Comparison of ENCODE assay signal across 13 mouse cellular contexts in the genomic region with DNA sequence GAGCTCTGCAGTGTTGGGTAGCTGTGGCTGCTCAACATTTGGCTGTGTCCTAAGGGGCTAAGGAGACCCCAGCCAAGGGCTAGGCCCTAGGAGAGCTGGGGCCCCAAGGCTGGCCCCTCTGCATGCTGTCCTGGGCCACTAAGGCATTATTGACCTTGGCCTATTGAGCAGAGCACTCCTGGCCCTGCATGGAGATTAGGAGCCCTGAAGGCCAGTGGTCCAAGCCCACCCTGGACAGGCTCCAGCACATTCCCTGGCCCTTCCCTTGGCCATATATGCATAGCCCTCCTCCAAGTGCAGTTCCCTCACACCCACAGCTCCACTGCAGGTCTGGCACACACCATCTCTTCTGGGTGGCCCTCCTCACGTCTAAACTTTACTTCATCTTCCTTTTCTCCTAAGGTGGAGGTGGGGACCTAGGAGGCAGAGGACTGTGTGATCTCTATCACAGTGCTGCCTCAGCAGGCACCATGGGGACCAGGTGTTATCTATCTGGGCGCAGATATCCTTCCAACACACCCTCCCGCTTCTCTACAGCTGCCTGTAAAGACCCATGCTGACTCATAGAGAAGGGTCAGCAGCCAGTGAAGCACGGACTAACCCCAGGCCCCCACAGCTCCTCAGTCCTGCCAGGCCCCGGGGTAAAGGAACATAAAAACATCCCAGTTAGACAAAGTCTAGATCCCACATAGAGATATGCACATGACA. TPM values are rescaled to one million over a fixed set of nuclear protein-coding genes. Genes with fewer than 3 reads are reported as not detected.
DNase-seq lines count a peak whose midpoint lies in the region; ATAC-seq and TF ChIP-seq lines count a peak whose summit lies in the region.
"Had no signal": no experiment of that assay in that cellular context is flagged by ENCODE, and none has a peak within 500 bp of the region (broad histone marks: within the 10 kb centered on the region; RNA-seq: fewer than 3 reads in every experiment).

No protein-coding gene starts in this region.

- ATAC-seq in heart, postnatal 0 days (ENCODE audit: insufficient read depth, low read depth): 0 out of 2 replicates have a peak, but pooled peaks have one; percentile 18
- ATAC-seq in lung, embryonic 15.5 days (ENCODE audit: borderline replicate concordance, extremely low read depth, low FRiP score, low TSS enrichment): no peak
- ATAC-seq in intestine, postnatal 0 days: no peak
- ATAC-seq: forebrain, embryonic 14.5 days had no signal

- TF ChIP-seq EP300 in heart, postnatal 0 days (IDR thresholded peaks at IDR 0.05; ENCODE audit: low read depth): no peak

- H3K36me3 ChIP-seq in heart, postnatal 0 days (replicated peaks; ENCODE audit: control insufficient read depth, insufficient read depth, low read length): peaks cover 62% of the 10 kb centered on the region
- peaks cover 75% of the 10 kb centered on the region for H3K36me3 ChIP-seq in lung, embryonic 15.5 days
- H3K36me3 ChIP-seq in intestine, postnatal 0 days (ENCODE audit: control insufficient read depth, insufficient read depth): peaks cover 41% of the 10 kb centered on the region

- H3K4me1 ChIP-seq in heart, postnatal 0 days (ENCODE audit: control insufficient read depth, insufficient read depth): peaks cover 27% of the 10 kb centered on the region
- H3K4me1 ChIP-seq in lung, embryonic 15.5 days: peaks cover 34% of the 10 kb centered on the region
- H3K4me1 ChIP-seq in intestine, postnatal 0 days (replicated peaks; ENCODE audit: control insufficient read depth, insufficient read depth, low read length): peaks cover 14% of the 10 kb centered on the region; the same call in 1 of the 2 replicates

- H3K27ac ChIP-seq in heart, postnatal 0 days (ENCODE audit: low read depth): peak overlapping the region; percentile 85
- peak overlapping the region; percentile 43 for H3K27ac ChIP-seq in lung, embryonic 15.5 days
- peak overlapping the region; percentile 28; the same call in 1 of the 2 replicates for H3K27ac ChIP-seq in intestine, postnatal 0 days (ENCODE audit: low read depth, low read length)
- H3K27ac ChIP-seq: left cerebral cortex, adult 2 months; limb, embryonic 15.5 days had no signal

- H3K4me3 ChIP-seq in heart, postnatal 0 days (ENCODE audit: low read depth, low read length): no peak overlapping the region
- H3K4me3 ChIP-seq in lung, embryonic 15.5 days: no peak overlapping the region
- no peak overlapping the region for H3K4me3 ChIP-seq in intestine, postnatal 0 days (ENCODE audit: low read depth, low read length)
- H3K4me3 ChIP-seq: gastrocnemius, adult 2 months; left cerebral cortex, adult 2 months; limb, embryonic 15.5 days had no signal

- intact Hi-C loops in heart, postnatal 25 days (cut with DNase I): loop anchor here (5.0 kb wide), 2 partner anchors 82 to 143 kb away; no protein-coding TSS in a partner anchor

- no peaks in the 10 kb centered on the region for H3K27me3 ChIP-seq in heart, postnatal 0 days (ENCODE audit: control insufficient read depth, insufficient read depth, low read length)
- no peaks in the 10 kb centered on the region for H3K27me3 ChIP-seq in lung, embryonic 15.5 days
- H3K27me3 ChIP-seq in intestine, postnatal 0 days (replicated peaks; ENCODE audit: control insufficient read depth, insufficient read depth, low read length): no peaks in the 10 kb centered on the region
- H3K27me3 ChIP-seq: limb, embryonic 15.5 days had no signal

- H3K4me2 ChIP-seq in heart, postnatal 0 days (ENCODE audit: low read depth, low read length): no peak overlapping the region
- H3K4me2 ChIP-seq in lung, embryonic 15.5 days: no peak overlapping the region
- no peak overlapping the region for H3K4me2 ChIP-seq in intestine, postnatal 0 days (replicated peaks; ENCODE audit: low read depth)
- H3K4me2 ChIP-seq: limb, embryonic 15.5 days had no signal

- no peak for TF ChIP-seq CTCF in heart, postnatal 0 days (IDR thresholded peaks at IDR 0.05; ENCODE audit: low read depth)
- TF ChIP-seq CTCF in intestine, postnatal 0 days (IDR thresholded peaks at IDR 0.05; ENCODE audit: low read depth): no peak

- peak; percentile 29 to 73 for DNase-seq in adrenal gland, adult (ENCODE audit: inconsistent age in 2 of 2, low spot score in 1 of 2)
- no peak for DNase-seq in adrenal gland, adult 2 months
- DNase-seq in heart, postnatal 0 days (ENCODE audit: low spot score): no peak
- no peak for DNase-seq in heart, postnatal 25 days (ENCODE audit: low spot score)
- DNase-seq in lung, postnatal 4 days: no peak
- DNase-seq in right cerebral cortex, adult 18-20 months: no peak
- DNase-seq: gastrocnemius, adult 2 months; spleen, adult 18-20 months had no signal

- WGBS in heart, postnatal 0 days: 61% methylated on average over 5 of the region's 5 CpGs
- 71% methylated on average over 5 of the region's 5 CpGs for WGBS in lung, embryonic 15.5 days
- 41% methylated on average over 5 of the region's 5 CpGs for WGBS in intestine, postnatal 0 days

- no peaks in the 10 kb centered on the region for H3K9me3 ChIP-seq in heart, postnatal 0 days (replicated peaks; ENCODE audit: control insufficient read depth, low read length)
- no peaks in the 10 kb centered on the region for H3K9me3 ChIP-seq in lung, embryonic 15.5 days
- H3K9me3 ChIP-seq in intestine, postnatal 0 days (ENCODE audit: control insufficient read depth): no peaks in the 10 kb centered on the region
- H3K9me3 ChIP-seq: limb, embryonic 15.5 days had no signal

- H3K9ac ChIP-seq in heart, postnatal 0 days (replicated peaks; ENCODE audit: low read depth, low read length): 0 out of 2 replicates have a peak overlapping the region, but pooled peaks have one; percentile 8
- H3K9ac ChIP-seq in lung, embryonic 15.5 days: no peak overlapping the region
- H3K9ac ChIP-seq in intestine, postnatal 0 days (ENCODE audit: low read depth, low read length): 0 out of 2 replicates have a peak overlapping the region, but pooled peaks have one; percentile 11
- H3K9ac ChIP-seq: limb, embryonic 15.5 days had no signal

RNA-seq across cellular contexts. Expression of a gene that starts 5.9 kb away (rescaled TPM):
- 10 to 100 TPM; 14.7 to 44.3 TPM for total RNA-seq in adrenal gland, adult 2 months (2021)
- polyA plus RNA-seq in adrenal gland, adult 2 months (2012; rRNA removed): 13.5 and 14.8 TPM in 2 replicates
- total RNA-seq in heart, postnatal 0 days (2014; rRNA removed; ENCODE audit: low replicate concordance): 0.66 TPM in 1 of 2 replicates, not detected in the other
- 0.67 and 0.84 TPM in 2 replicates for polyA plus RNA-seq in heart, postnatal 0 days (2015; fragmentation: Nextera tagmentation; extraction: Ambion mirVana)
- under 1 TPM; 0.44 to 0.64 TPM for total RNA-seq in heart, postnatal 25 days (2021)
- 3.2 and 3.7 TPM in 2 replicates for polyA plus RNA-seq in lung, embryonic 15.5 days (2015; fragmentation: Nextera tagmentation; extraction: Ambion mirVana)
- polyA plus RNA-seq in intestine, postnatal 0 days (2015; fragmentation: Nextera tagmentation; extraction: Ambion mirVana): 0.83 and 1.1 TPM in 2 replicates

RNA-seq across cellular contexts. Expression of a gene that starts 6.4 kb away (rescaled TPM):
- total RNA-seq in adrenal gland, adult 2 months (2021): 10 to 100 TPM; 34.6 to 70.0 TPM
- 5.7 and 8.0 TPM in 2 replicates for polyA plus RNA-seq in adrenal gland, adult 2 months (2012; rRNA removed)
- total RNA-seq in heart, postnatal 0 days (2014; rRNA removed; ENCODE audit: low replicate concordance): 11.9 and 20.0 TPM in 2 replicates
- polyA plus RNA-seq in heart, postnatal 0 days (2015; fragmentation: Nextera tagmentation; extraction: Ambion mirVana): 39.4 and 40.3 TPM in 2 replicates
- 10 to 100 TPM; 14.6 to 15.3 TPM for total RNA-seq in heart, postnatal 25 days (2021)
- 76.1 and 82.1 TPM in 2 replicates for polyA plus RNA-seq in lung, embryonic 15.5 days (2015; fragmentation: Nextera tagmentation; extraction: Ambion mirVana)
- 35.8 and 40.0 TPM in 2 replicates for polyA plus RNA-seq in intestine, postnatal 0 days (2015; fragmentation: Nextera tagmentation; extraction: Ambion mirVana)

Comparison
In these comparisons a context has a peak if more than half of its experiments do, and no peak if none do; other contexts are left out.
1. DNase-seq: peak in adrenal gland, adult (2 of 2); none in adrenal gland, adult 2 months (single experiment), heart, postnatal 0 days (single experiment), heart, postnatal 25 days (single experiment), lung, postnatal 4 days (0 of 2) and right cerebral cortex, adult 18-20 months (single experiment).
2. H3K27ac ChIP-seq: peak in every context shown above with its lines; median percentile 85 in heart, postnatal 0 days; 43 in lung, embryonic 15.5 days; 28 in intestine, postnatal 0 days.